Comparison of ENCODE assay signal across 29 mouse cellular contexts in genomic region chr5:92839314-92839713, GRCm38 (mm10).
DNase-seq lines count a peak whose midpoint lies in the region; ATAC-seq and TF ChIP-seq lines count a peak whose summit lies in the region.
"Had no signal": no experiment of that assay in that cellular context is flagged by ENCODE, and none has a peak within 500 bp of the region (broad histone marks: within the 10 kb centered on the region; RNA-seq: fewer than 3 reads in every experiment).

No protein-coding gene starts in this region.

- H3K79me2 ChIP-seq in heart, adult 2 months (replicated peaks; ENCODE audit: control insufficient read depth, insufficient read depth, low read length) = no peaks in the 10 kb centered on the region

- peaks cover 35% of the 10 kb centered on the region for H3K4me1 ChIP-seq in heart, embryonic 10.5 days
- H3K4me1 ChIP-seq in heart, adult 2 months (ENCODE audit: control insufficient read depth, insufficient read depth, low read length) = peaks cover 9% of the 10 kb centered on the region
- H3K4me1 ChIP-seq in stomach, postnatal 0 days (replicated peaks; ENCODE audit: control insufficient read depth, insufficient read depth) = peaks cover 5% of the 10 kb centered on the region; the same call in 1 of the 2 replicates
- peaks cover 50% of the 10 kb centered on the region for H3K4me1 ChIP-seq in forebrain, embryonic 10.5 days
- H3K4me1 ChIP-seq: embryonic facial prominence, embryonic 12.5 days had no signal

- no peak for TF ChIP-seq CTCF in heart, adult 2 months (IDR thresholded peaks at IDR 0.05)
- TF ChIP-seq CTCF in stomach, postnatal 0 days (IDR thresholded peaks at IDR 0.05; ENCODE audit: low read depth) = no peak

- no peak overlapping the region for H3K4me3 ChIP-seq in heart, embryonic 10.5 days
- H3K4me3 ChIP-seq in heart, adult 2 months = no peak overlapping the region
- H3K4me3 ChIP-seq in stomach, postnatal 0 days (ENCODE audit: low read depth, low read length) = no peak overlapping the region
- H3K4me3 ChIP-seq in forebrain, embryonic 10.5 days = no peak overlapping the region
- H3K4me3 ChIP-seq: embryonic facial prominence, embryonic 12.5 days; hindbrain, embryonic 15.5 days; layer of hippocampus, adult 2 months; limb, embryonic 15.5 days; liver, embryonic 13.5 days; neural tube, embryonic 15.5 days; stomach, embryonic 15.5 days had no signal

- TF ChIP-seq EP300 in heart, adult 2 months (IDR thresholded peaks at IDR 0.05; ENCODE audit: insufficient read depth, low read depth, low read length) = no peak
- TF ChIP-seq EP300 in stomach, postnatal 0 days (optimal IDR thresholded peaks at IDR 0.05) = no peak

- DNase-seq in heart, embryonic 10.5 days (ENCODE audit: low spot score) = no peak
- DNase-seq in heart, adult 2 months = no peak
- peak; percentile 26 to 51 for DNase-seq in lung, adult 18-20 months
- no peak for DNase-seq in lung, postnatal 14 days
- peak; percentile 77 for DNase-seq in R1 (ENCODE audit: low read depth, low spot score)
- DNase-seq in stomach, postnatal 0 days (ENCODE audit: low spot score) = no peak
- no peak for DNase-seq in forebrain, embryonic 10.5 days (ENCODE audit: extremely low spot score, low spot score)
- DNase-seq: adrenal gland, postnatal 25 days; cerebellum, adult 11-12 months; cerebellum, adult 9-11 months; embryo, embryonic 11 days; kidney, adult 2 months; kidney, postnatal 36 days; liver, embryonic 13.5 days; lung, adult 2 months; midbrain, embryonic 14.5 days; right cerebral cortex, postnatal 14 days; thymus, postnatal 14 days had no signal

- no peak for ATAC-seq in stomach, postnatal 0 days (ENCODE audit: low FRiP score, low TSS enrichment)
- ATAC-seq: forebrain, embryonic 16.5 days; inflammation-experienced regulatory T-cells, adult 6 months; Patski had no signal

- no peak for TF ChIP-seq POLR2A in heart, adult 2 months (IDR thresholded peaks at IDR 0.05; ENCODE audit: insufficient read depth, low read depth, low read length)

- peak overlapping the region; percentile 37; the same call in 1 of the 2 replicates for H3K27ac ChIP-seq in heart, embryonic 10.5 days
- H3K27ac ChIP-seq in heart, adult 2 months = no peak overlapping the region
- 0 out of 2 replicates have a peak overlapping the region, but pooled peaks have one; percentile 4 for H3K27ac ChIP-seq in stomach, postnatal 0 days (replicated peaks)
- H3K27ac ChIP-seq in forebrain, embryonic 10.5 days = no peak overlapping the region
- H3K27ac ChIP-seq: embryonic facial prominence, embryonic 12.5 days; hindbrain, embryonic 15.5 days; layer of hippocampus, adult 2 months; limb, embryonic 15.5 days; liver, embryonic 13.5 days; macrophage; neural tube, embryonic 15.5 days; stomach, embryonic 15.5 days had no signal

- intact Hi-C loops in heart, adult 2 months (cut with DNase I) = no loop called here

- peaks cover 3% of the 10 kb centered on the region; the same call in 1 of the 2 replicates for H3K36me3 ChIP-seq in heart, embryonic 10.5 days
- H3K36me3 ChIP-seq in heart, adult 2 months (ENCODE audit: control insufficient read depth, insufficient read depth, low read length) = peaks cover 7% of the 10 kb centered on the region; the same call in 1 of the 2 replicates
- no peaks in the 10 kb centered on the region for H3K36me3 ChIP-seq in stomach, postnatal 0 days (ENCODE audit: control insufficient read depth, insufficient read depth, low read length)
- H3K36me3 ChIP-seq in forebrain, embryonic 10.5 days (replicated peaks) = peaks cover 12% of the 10 kb centered on the region
- H3K36me3 ChIP-seq: embryonic facial prominence, embryonic 12.5 days; hindbrain, embryonic 15.5 days; limb, embryonic 15.5 days; liver, embryonic 13.5 days; neural tube, embryonic 15.5 days; stomach, embryonic 15.5 days had no signal

- no peaks in the 10 kb centered on the region for H3K27me3 ChIP-seq in heart, embryonic 10.5 days (ENCODE audit: insufficient read depth, poor library complexity, severe bottlenecking)
- no peaks in the 10 kb centered on the region for H3K27me3 ChIP-seq in heart, adult 2 months (ENCODE audit: control insufficient read depth, insufficient read depth, low read length)
- no peaks in the 10 kb centered on the region for H3K27me3 ChIP-seq in stomach, postnatal 0 days (ENCODE audit: control insufficient read depth, insufficient read depth, low read length)
- H3K27me3 ChIP-seq in forebrain, embryonic 10.5 days (ENCODE audit: poor library complexity, severe bottlenecking) = no peaks in the 10 kb centered on the region
- H3K27me3 ChIP-seq: CH12.LX; embryonic facial prominence, embryonic 12.5 days; hindbrain, embryonic 15.5 days; limb, embryonic 15.5 days; liver, embryonic 13.5 days; neural tube, embryonic 15.5 days; Patski; stomach, embryonic 15.5 days had no signal

- H3K9me3 ChIP-seq in heart, embryonic 10.5 days = no peaks in the 10 kb centered on the region
- H3K9me3 ChIP-seq in stomach, postnatal 0 days (ENCODE audit: control insufficient read depth, low read length) = no peaks in the 10 kb centered on the region
- peaks cover 4% of the 10 kb centered on the region; the same call in 1 of the 2 replicates for H3K9me3 ChIP-seq in forebrain, embryonic 10.5 days
- H3K9me3 ChIP-seq: embryonic facial prominence, embryonic 12.5 days; hindbrain, embryonic 15.5 days; limb, embryonic 15.5 days; liver, embryonic 13.5 days; neural tube, embryonic 15.5 days; stomach, embryonic 15.5 days had no signal

- 73% methylated on average over 4 of the region's 4 CpGs for WGBS in heart, embryonic 10.5 days
- WGBS in heart, adult 2 months = 82% methylated on average over 4 of the region's 4 CpGs
- WGBS in stomach, postnatal 0 days = 55% methylated on average over 4 of the region's 4 CpGs
- 88% methylated on average over 4 of the region's 4 CpGs for WGBS in forebrain, embryonic 10.5 days

- no peak overlapping the region for H3K4me2 ChIP-seq in stomach, postnatal 0 days (replicated peaks; ENCODE audit: low read depth)
- H3K4me2 ChIP-seq: embryonic facial prominence, embryonic 12.5 days; hindbrain, embryonic 15.5 days; limb, embryonic 15.5 days; liver, embryonic 13.5 days; neural tube, embryonic 15.5 days; stomach, embryonic 15.5 days had no signal

- H3K9ac ChIP-seq in heart, adult 2 months (ENCODE audit: low read depth, low read length) = no peak overlapping the region
- H3K9ac ChIP-seq in stomach, postnatal 0 days (ENCODE audit: low read length) = no peak overlapping the region
- H3K9ac ChIP-seq: embryonic facial prominence, embryonic 12.5 days; hindbrain, embryonic 15.5 days; limb, embryonic 15.5 days; liver, embryonic 13.5 days; neural tube, embryonic 15.5 days; stomach, embryonic 15.5 days had no signal

Comparison
In these comparisons a context has a peak if more than half of its experiments do, and no peak if none do; other contexts are left out.
1. DNase-seq: peak in lung, adult 18-20 months (2 of 2) and R1 (single experiment); none in heart, embryonic 10.5 days (single experiment), heart, adult 2 months (0 of 2), lung, postnatal 14 days (single experiment), stomach, postnatal 0 days (single experiment) and forebrain, embryonic 10.5 days (single experiment).
2. H3K27ac ChIP-seq: peak in heart, embryonic 10.5 days (single experiment) and stomach, postnatal 0 days (single experiment); none in heart, adult 2 months (single experiment) and forebrain, embryonic 10.5 days (single experiment).